Mouse (Mus musculus) embryonic facial prominence, embryonic 10.5 days (tissue): ENCODE measurements around the gene Atxn2. TPM values are rescaled to one million over a fixed set of nuclear protein-coding genes. Genes with fewer than 3 reads are reported as not detected.

ENCODE experiments used
- microRNA-seq: library from miRNA; unstranded; fragments of <30 nt; microRNA quantifications from one replicate; pipeline ENCODE4, GENCODE M21; 2017
- polyA plus RNA-seq: library from polyadenylated mRNA; unstranded; fragments of >200 nt; fragmentation: Nextera tagmentation; extraction: Ambion mirVana; gene quantifications from 2 replicates; pipeline ENCODE4 v1.2.1, GENCODE M21; 2016

Atxn2 gene
- polyA plus RNA-seq, 1 experiment from 2014 or later, result 44.9 TPM

Small RNA genes within 50 kb of the gene (microRNA-seq; reads per million reads assigned to microRNA genes)
- gene Mir7031, result 0.91 reads per million

Other genes starting within 250 kb of the Atxn2 start
- gene Adam1b, start 207.9 kb upstream of the Atxn2 start, polyA plus RNA-seq, result not detected in 2 replicates
- gene Adam1a, start 165.9 kb upstream of the Atxn2 start, polyA plus RNA-seq, result 1.2 and 1.6 TPM in 2 replicates
- gene Gm42878, start 165.9 kb upstream of the Atxn2 start, polyA plus RNA-seq, result not detected in 2 replicates
- gene Mapkapk5, start 165.4 kb upstream of the Atxn2 start, polyA plus RNA-seq, result 51.9 TPM in 2 replicates
- 145 and 157 TPM in 2 replicates for gene Aldh2, start 117.5 kb upstream of the Atxn2 start, polyA plus RNA-seq
- 1.7 and 2.6 TPM in 2 replicates for gene Acad12, start 92.4 kb upstream of the Atxn2 start, polyA plus RNA-seq
- gene Acad10, start 50.8 kb upstream of the Atxn2 start, polyA plus RNA-seq, result 2.6 and 3.2 TPM in 2 replicates
- gene Brap, start 50.8 kb upstream of the Atxn2 start, polyA plus RNA-seq, result 41.9 and 44.5 TPM in 2 replicates
- gene Sh2b3, start 126.3 kb downstream of the Atxn2 start, polyA plus RNA-seq, result 7.9 TPM in 2 replicates
- 56.5 and 60.0 TPM in 2 replicates for gene Pheta1, start 137.6 kb downstream of the Atxn2 start, polyA plus RNA-seq